Mouse (Mus musculus) heart, postnatal 10 days (tissue): ENCODE measurements at regions not wholly inside any gene's neighbourhood (a gene's known extent, or its start where the extent isn't known, plus 50 kb on each side); places are given as distances from the start of the nearest gene placed in this dataset.

Source experiments
- DNase-seq, 2 experiments: peaks; one replicate each; pipeline ENCODE4 v3.0.0; 2021
- intact Hi-C: fragments of 180-260 bp; cut with DNase I; formaldehyde crosslinking; loops from one replicate; pipeline ENCODE4 v1.15.1; 2025

DNA sequence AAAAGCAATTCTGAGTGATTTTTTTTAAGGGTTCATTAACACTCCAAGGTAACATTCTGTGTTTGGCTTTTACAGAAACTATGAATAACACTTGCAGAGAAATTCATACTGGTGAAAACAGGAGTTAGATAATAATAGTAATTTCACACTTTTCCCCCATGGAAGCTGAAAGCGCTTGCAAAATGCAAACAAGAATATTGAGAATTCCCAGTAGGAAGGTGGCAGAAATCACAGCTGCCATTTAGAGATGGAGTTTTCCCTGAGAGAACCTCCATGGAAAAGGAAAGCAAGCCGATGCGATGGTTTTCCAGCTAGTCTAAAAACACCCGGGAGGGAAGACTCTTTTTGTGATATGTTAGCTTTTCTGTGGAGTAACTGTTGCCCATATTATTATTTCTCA is 174.1 kb upstream of the App start:
- intact Hi-C loops: no loop called here

GRCm38 (mm10) chr16:85336495-85337119 is 163.0 kb upstream of the App start:
- DNase-seq: no peak
- intact Hi-C loops: no loop called here

More for the DNA sequence above, 174.1 kb upstream of the App start:
- DNase-seq: no peak

DNA sequence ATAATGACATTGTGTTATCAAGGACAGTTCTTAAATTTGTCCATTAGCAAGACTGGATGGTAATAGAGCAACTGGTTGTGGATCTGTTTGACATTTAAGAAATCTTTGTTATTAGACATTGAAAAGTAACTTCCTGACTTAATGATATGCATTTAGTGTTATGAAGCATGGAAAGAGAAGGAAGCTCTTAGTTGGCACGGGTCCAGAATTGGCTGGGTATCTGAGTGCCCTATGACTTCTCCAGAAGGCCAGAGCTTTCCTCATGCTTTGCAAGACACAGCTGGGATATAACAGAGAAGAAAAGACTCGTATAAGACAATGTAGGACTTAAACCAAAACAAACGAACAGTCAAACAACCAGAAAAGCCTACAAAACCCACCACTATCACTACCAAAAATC is 160.0 kb upstream of the App start:
- DNase-seq: peak in 1 of 2 experiments; percentile 4
- intact Hi-C loops: no loop called here

DNA sequence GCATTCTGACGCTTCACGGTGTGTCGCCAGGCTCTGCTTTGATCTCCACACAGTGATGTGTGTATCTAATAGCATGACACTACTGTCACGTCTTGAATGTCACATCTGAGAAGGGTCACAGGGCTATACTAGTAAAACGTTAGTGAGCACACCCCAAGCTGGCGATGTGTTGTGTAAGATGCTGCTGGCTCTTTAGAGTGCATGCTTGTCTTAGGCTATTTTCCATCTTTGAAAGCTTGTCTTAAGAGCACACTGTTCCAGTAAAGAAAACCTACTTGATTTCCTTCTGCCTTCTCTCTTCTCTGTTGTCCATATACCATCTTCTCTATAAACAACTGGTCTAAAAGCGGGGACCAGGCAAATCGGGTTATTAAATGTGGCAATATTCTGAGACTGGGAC is 138.5 kb upstream of the App start:
- intact Hi-C loops: no loop called here
- no peak for DNase-seq

GRCm38 (mm10) chr16:85309493-85309892 is 135.9 kb upstream of the App start:
- intact Hi-C loops: no loop called here

DNA sequence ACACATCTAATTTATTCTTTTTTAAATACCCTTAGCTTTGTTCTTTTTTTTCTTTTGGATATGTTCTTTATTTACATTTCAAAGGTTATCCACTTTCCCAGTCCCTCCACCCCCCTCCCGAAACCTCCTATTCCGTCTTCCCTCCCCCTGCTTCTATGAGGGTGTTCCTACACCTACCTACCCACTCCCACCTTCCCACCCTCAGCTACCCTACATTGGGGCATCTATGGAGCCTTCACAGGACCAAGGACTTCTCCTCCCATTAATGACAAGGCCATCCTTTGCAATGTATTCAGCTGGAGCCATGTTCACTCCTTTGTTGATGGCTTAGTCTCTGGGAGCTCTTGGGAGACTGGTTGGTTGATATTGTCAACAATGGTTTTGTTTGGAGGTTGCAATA is 134.9 kb upstream of the App start:
- intact Hi-C loops: no loop called here
- no peak for DNase-seq

More at GRCm38 (mm10) chr16:85309493-85309892, 135.9 kb upstream of the App start:
- no peak for DNase-seq

DNA sequence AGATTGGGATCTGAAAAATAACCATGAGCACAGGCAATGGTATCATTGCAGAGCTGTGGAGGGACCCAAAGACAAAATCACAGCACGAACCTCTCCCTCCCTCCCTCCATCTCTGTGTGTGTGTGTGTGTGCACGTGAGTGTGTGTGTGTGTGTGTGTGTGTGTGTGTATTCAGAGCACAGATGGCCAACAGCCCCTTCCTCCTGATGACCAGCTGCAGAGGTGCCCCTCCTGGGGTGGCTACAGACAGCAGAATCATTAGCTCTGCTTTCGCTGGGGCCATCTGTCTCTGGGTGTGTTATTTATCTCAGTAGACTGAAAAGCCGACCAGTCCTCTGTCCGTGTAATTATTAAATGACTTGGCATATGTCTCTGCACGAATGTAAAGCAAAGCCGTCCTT is 134.4 kb upstream of the App start:
- intact Hi-C loops: no loop called here
- no peak for DNase-seq

- intact Hi-C loops: no loop called here
- no peak for DNase-seq
These were observed 126.7 kb upstream of the App start for GRCm38 (mm10) chr16:85300092-85300853.

- intact Hi-C loops: no loop called here
- DNase-seq: peak in 1 of 2 experiments; percentile 4
These were observed 125.0 kb upstream of the App start for GRCm38 (mm10) chr16:85298559-85298958.

DNA sequence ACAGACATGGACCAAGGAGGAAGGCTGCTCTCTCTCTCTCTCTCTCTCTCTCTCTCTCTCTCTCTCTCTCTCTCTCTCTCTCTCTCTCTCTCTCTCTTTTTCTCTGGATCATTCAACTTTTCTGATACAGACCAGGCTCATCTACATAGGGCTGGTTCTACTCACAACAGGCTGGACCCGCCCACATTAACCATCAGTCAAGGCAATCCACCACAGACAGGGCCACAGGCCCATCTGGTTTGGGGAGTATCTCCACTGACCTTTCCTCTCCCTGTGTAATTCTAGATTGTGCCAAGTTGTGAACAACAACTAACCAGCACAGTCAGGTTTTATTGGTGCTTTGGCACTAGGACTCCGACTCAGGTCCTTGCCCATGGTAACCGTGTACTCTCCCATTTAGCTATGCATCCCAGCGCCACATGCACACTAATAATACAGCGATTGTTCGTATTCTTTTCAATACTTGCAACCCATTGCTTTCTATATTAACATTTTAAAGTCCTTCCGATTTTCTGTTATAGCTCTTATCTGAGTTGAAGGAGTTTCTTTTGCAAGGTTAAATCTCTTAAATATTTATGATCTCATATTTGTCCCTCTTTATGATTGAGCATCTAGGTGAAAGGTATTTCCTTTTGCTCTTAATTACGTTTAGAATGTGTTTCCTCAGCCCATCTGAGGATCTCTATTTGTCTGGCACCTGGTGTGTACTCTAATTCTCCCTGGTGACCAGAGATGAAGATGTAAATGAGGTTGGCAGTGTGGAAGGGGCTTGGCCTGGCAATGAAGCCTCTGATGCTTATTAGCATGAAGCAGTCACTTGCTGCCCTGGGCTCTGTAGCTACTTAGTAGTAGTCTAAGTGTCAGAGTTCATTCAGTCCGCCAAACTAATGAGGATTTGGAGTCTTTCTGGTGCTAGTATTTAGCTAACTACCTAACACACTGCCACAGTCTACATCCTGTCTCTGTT is 117.7 kb upstream of the App start:
- intact Hi-C loops: no loop called here
- no peak for DNase-seq

DNA sequence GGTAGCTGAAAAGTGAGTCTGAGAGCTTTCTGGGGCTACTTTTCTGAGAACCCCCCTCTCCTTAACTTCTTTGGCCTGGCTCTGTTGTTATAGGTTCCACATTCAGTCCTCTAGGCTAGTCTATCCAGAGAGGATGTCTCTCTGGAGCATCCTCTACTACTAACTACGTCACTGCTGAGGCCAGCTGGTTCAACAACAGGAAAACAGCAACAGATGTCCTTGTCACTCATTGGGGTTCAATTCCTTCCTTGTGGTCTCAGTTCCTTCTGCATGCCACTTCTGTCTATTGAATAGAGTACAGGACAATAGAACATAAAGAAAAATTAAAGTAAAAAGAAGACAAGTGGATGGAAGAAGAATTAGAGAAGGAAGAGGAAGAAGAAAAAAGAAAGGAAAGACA is 104.3 kb upstream of the App start:
- DNase-seq: no peak
- intact Hi-C loops: no loop called here

DNA sequence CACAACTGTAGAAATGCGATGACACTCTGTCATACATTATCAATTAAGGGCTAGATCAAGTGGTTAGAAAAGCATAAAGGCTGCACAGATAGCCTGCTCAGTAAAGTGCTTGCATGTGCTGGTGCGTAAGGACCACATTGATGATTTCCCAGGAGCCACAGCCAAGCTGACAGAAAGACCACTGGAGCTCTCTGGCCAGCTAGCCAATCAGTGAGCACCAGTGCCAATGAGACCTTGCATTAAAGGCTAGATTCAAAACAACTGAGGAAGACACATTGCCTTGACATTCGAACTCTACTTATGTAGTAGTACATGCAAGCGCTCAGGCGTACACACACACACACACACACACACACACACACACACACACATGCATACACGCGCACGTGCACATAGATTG is 96.1 kb upstream of the App start:
- intact Hi-C loops: no loop called here

DNA sequence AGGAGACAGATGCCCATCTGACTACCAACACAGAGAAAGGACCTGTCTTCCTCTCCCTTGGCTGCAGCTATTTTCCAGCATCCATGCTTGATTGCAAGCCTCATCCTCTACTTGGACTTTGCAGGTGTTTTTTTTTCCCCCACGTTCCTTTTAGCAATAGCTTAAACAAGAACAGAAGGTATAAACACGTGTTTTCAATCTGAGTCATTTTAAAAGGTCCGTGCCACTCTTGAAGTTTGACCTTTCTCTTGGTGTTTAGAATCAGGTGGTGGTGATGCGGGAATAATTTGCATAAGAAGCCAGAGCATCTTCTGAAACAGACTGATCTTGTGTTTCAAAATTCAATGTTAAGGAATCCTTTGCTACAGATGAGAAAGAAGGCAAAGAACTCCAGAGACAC is 86.3 kb upstream of the App start:
- intact Hi-C loops: no loop called here

More for the DNA sequence above, 96.1 kb upstream of the App start:
- DNase-seq: no peak

GRCm38 (mm10) chr16:85247301-85247700 is 73.7 kb upstream of the App start:
- intact Hi-C loops: no loop called here

More for the DNA sequence above, 86.3 kb upstream of the App start:
- no peak for DNase-seq

DNA sequence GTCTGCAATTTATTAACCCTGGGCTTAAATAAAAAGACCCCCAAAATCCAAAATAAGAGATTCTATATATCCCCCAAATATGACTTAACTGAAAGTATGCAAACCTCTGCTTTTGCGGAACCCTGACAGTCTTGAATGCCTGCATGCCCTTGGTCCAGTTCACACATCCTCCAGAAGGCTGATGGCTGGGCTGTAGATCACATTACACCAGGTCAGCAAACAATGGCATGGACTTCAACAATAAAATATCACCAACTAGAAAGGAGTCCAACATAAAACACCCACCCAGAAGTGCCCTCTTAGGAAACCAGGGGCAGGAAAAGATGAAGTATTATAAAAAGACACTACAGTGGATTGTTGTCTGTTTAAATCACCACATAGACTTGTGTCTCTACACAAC is 59.5 kb upstream of the App start:
- intact Hi-C loops: no loop called here
- no peak for DNase-seq

More at GRCm38 (mm10) chr16:85247301-85247700, 73.7 kb upstream of the App start:
- DNase-seq: peak; percentile 3 to 10

GRCm38 (mm10) chr16:85231908-85232467 is 58.4 kb upstream of the App start:
- no peak for DNase-seq
- intact Hi-C loops: no loop called here

DNA sequence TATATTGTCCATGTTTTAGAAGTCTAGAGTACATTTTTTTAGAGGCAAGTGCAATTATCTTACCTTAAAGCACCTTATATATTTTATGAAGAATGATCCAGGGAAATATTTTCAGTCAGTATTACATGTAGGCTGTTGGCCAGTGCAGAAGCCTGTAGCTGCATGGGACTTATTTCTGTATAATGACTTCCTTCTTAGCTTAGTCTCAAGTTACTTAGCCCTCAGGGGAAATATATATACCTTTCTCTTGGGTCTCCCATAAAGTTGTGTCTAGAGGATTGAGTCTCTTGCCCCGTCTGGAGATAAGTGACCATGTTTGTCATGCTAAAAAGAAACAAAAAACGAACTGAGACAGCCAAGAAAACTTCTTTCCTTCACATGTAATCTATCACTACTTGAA is 57.8 kb upstream of the App start:
- intact Hi-C loops: no loop called here
- no peak for DNase-seq

DNA sequence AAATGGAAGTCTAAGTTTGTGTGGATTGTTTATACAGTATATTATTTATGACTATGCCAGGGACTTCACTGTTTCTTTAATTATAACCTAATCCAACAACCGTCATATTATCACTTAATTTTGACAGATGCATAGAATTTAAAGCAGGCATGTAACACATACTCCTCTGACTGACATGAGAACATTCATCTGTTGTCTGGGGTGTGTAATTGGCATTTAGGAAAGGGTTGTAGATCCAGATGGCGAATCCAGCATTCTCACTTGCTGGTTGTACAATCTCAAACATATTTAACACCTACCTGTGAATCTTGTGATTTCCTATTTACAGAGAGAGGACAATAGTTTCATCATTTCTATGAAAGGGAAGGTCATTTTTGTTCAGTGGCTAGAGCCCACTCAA is 50.8 kb upstream of the App start:
- intact Hi-C loops: no loop called here
- DNase-seq: no peak
